In genomic region chr6:54828274-54828673, GRCm38 (mm10) we compare ENCODE assay signal across 22 mouse cellular contexts. TPM values are rescaled to one million over a fixed set of nuclear protein-coding genes. Genes with fewer than 3 reads are reported as not detected.
A peak's percentile ranks its signal among the peaks of the same experiment; 100 is the strongest.
DNase-seq lines count a peak whose midpoint lies in the region; ATAC-seq and TF ChIP-seq lines count a peak whose summit lies in the region.
"Had no signal": no experiment of that assay in that cellular context is flagged by ENCODE, and none has a peak within 500 bp of the region (broad histone marks: within the 10 kb centered on the region; RNA-seq: fewer than 3 reads in every experiment).

No protein-coding gene starts in this region.

- ATAC-seq in common myeloid progenitor, adult 5-6 weeks (replicated peaks; ENCODE audit: low read depth, poor library complexity, severe bottlenecking) = peak; percentile 78
- peak; percentile 89 for ATAC-seq in megakaryocyte-erythroid progenitor cell, adult 5-6 weeks (replicated peaks; ENCODE audit: low FRiP score, low TSS enrichment, poor library complexity, severe bottlenecking)
- ATAC-seq: intestine, postnatal 0 days; midbrain, embryonic 13.5 days had no signal

- no peak overlapping the region for H3K4me3 ChIP-seq in gastrocnemius, adult 2 months
- H3K4me3 ChIP-seq: forebrain, embryonic 12.5 days; hindbrain, embryonic 13.5 days; midbrain, embryonic 13.5 days; neural tube, embryonic 15.5 days; stomach, embryonic 15.5 days had no signal

- H3K27ac ChIP-seq in gastrocnemius, adult 2 months = peak overlapping the region; percentile 75; the same call in 1 of the 2 replicates
- H3K27ac ChIP-seq: forebrain, embryonic 12.5 days; hindbrain, embryonic 13.5 days; midbrain, embryonic 13.5 days; neural tube, embryonic 15.5 days; stomach, embryonic 15.5 days had no signal

- intact Hi-C loops in gastrocnemius, adult 2 months (cut with DNase I) = no loop called here
- intact Hi-C loops in heart, postnatal 10 days (cut with DNase I) = no loop called here

- no peak for TF ChIP-seq CTCF in gastrocnemius, adult 2 months (IDR thresholded peaks at IDR 0.05)

- no peak for DNase-seq in gastrocnemius, adult 2 months
- no peak for DNase-seq in gastrocnemius, postnatal 10 days
- peak; percentile 50 for DNase-seq in CD4-positive, CD25-positive, alpha-beta regulatory T cell, adult 2 months (ENCODE audit: low read depth, low spot score)
- DNase-seq in layer of hippocampus, postnatal 14 days (ENCODE audit: low spot score in 2 of 2) = no peak
- DNase-seq in heart, postnatal 10 days = no peak
- DNase-seq: adrenal gland, postnatal 36 days; cerebellum, adult 18-20 months; heart, postnatal 4 days; left cerebral cortex, postnatal 4 days; lung, embryonic 14.5 days; lung, postnatal 14 days; retina, postnatal 1 day; right cerebral cortex, postnatal 14 days; thymus, postnatal 14 days had no signal

RNA-seq across cellular contexts. Expression of gene Znrf2, which starts 11.6 kb away (rescaled TPM):
- total RNA-seq in gastrocnemius, adult 2 months (2021) = 10 to 100 TPM; 12.6 to 14.9 TPM
- total RNA-seq in gastrocnemius, postnatal 10 days (2021) = 10 to 100 TPM; 10.2 to 10.4 TPM
- total RNA-seq in common myeloid progenitor, adult 5-6 weeks (2017) = 51.6 and 62.5 TPM in 2 replicates
- total RNA-seq in megakaryocyte-erythroid progenitor cell, adult 5-6 weeks (2014; fragmentation: Nextera tagmentation) = 16.1 and 25.6 TPM in 2 replicates
- 27.2 and 46.6 TPM in 2 replicates for total RNA-seq in megakaryocyte-erythroid progenitor cell, adult 5-6 weeks (2017)
- total RNA-seq in layer of hippocampus, postnatal 14 days (2021) = 10 to 100 TPM; 30.7 to 31.5 TPM
- 10 to 100 TPM; 24.0 to 27.6 TPM for total RNA-seq in heart, postnatal 10 days (2021)
